Mouse (Mus musculus): ENCODE measurements around the gene Ifitm7. TPM values are rescaled to one million over a fixed set of nuclear protein-coding genes. Genes with fewer than 3 reads are reported as not detected.

The Ifitm7 gene
- 1 to 10 TPM; 1.3 to 3.5 (median 2.7) TPM for total RNA-seq (2022)

GRCm38 (mm10) chr16:13986574-13987478, at the start of gene Ifitm7, which contains the start of gene 2900011O08Rik:
Gene Ifitm7 (minus strand): TSS chr16:13986888.
Gene 2900011O08Rik (plus strand): TSS chr16:13986604.
- DNase-seq (ENCODE audit: low spot score in 2 of 2): peak; percentile 51 to 63

- DNase-seq (ENCODE audit: low spot score in 2 of 2): no peak
Measured at GRCm38 (mm10) chr16:14033076-14033475, 46.4 kb upstream of the Ifitm7 start.

- no peak for DNase-seq (ENCODE audit: low spot score in 2 of 2)
Measured at GRCm38 (mm10) chr16:14030650-14031049, 44.0 kb upstream of the Ifitm7 start.

DNA sequence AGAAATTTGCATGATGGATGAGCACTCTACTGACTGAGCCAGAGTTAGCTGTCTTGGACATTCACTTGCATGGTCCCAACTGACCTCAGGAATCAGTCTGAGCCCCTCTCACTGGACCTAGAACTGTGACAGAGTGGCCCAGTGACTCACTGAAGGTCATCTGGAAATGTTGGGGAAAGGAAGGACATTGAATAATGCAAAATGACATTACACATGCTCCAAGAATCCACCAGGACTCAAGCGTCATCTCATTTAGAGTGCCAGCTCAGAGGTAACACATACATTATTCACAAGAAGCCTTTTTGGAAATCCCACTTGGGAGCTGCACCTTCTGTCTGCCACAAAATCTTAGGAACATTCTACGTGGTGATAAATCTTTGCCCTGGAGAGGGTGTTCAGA, 43.2 kb upstream of the Ifitm7 start:
- DNase-seq (ENCODE audit: low spot score in 2 of 2): no peak

- no peak for DNase-seq (ENCODE audit: low spot score in 2 of 2)
Measured at GRCm38 (mm10) chr16:14029072-14029471, 42.4 kb upstream of the Ifitm7 start.

GRCm38 (mm10) chr16:14025091-14025990, 38.7 kb upstream of the Ifitm7 start:
- no peak for DNase-seq (ENCODE audit: low spot score in 2 of 2)

GRCm38 (mm10) chr16:14021166-14021822, 34.6 kb upstream of the Ifitm7 start:
- no peak for DNase-seq (ENCODE audit: low spot score in 2 of 2)

DNA sequence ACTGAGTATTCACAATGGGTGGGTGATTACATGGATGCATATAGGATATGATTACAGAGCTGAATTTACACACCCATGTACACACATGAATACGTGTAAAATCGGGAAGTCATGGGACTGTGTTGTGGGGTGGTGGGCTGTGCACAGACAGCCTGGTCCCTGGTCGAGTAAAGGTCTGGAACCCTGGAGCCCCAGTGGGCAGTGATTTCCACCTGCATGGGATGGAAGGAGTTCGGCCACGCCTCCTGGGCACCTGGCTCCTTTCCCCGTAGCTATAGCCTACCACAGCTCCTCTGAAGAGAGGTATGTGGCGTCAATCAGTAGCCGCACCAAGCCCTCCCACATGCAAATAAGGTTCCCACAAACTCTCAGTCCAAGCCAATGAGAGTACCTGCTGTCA, 30.6 kb upstream of the Ifitm7 start:
- DNase-seq (ENCODE audit: low spot score in 2 of 2): no peak

DNA sequence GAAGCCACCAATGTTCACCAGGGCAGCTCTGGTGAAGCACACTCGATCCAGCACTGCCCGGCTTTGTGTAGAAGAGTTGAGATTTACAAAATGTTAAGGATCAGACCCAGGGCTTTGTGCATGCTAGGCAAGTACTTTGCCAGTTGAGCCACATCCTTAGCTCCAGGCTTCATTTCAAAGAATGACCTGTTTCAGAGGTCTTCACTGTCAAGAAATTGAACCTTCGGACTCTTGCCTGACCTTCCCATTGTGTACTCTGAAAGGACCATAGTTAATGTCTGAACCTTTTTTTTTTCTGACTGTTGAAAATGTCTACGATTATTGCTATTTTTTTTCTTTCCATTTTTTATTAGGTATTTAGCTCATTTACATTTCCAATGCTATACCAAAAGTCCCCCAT, 23.3 kb upstream of the Ifitm7 start:
- no peak for DNase-seq (ENCODE audit: low spot score in 2 of 2)

DNA sequence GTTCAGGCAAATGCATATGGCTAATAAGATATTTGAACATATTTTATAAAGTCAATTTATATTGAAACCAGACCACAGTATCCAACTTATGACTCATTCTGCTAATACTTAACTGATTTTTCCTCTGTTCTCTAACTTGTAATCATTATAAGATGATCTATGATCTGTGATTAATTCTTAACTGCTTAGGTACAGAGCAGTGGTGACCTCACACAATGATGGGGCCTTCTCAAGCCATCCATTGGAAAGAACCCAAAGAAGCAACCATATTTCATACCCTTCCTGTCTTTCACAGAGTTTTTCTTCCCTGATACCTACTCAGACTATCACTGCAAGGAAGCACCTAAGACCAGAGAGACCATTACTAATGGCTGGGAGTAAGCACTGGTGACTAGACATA, 22.0 kb upstream of the Ifitm7 start:
- DNase-seq (ENCODE audit: low spot score in 2 of 2): no peak

DNA sequence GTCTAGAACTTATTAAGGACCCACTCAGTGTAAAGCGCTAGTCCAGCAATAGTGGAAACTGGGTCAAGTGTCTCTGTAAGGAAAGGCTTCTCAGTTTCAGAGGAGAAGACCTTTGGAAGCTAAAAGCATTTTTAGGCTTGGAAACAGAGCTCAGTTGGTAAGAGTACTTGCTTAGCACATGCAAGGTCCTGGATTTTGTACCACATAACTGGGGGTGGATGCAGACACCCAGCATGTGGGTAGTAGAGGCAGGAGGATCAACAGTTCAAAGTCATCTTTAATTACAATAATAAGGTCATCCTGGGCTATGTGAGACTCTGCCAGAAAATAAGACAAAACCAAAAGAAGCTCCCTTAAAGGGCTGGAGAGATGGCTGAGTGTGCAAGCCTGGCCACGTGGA, 21.4 kb upstream of the Ifitm7 start:
- DNase-seq (ENCODE audit: low spot score in 2 of 2): no peak

DNA sequence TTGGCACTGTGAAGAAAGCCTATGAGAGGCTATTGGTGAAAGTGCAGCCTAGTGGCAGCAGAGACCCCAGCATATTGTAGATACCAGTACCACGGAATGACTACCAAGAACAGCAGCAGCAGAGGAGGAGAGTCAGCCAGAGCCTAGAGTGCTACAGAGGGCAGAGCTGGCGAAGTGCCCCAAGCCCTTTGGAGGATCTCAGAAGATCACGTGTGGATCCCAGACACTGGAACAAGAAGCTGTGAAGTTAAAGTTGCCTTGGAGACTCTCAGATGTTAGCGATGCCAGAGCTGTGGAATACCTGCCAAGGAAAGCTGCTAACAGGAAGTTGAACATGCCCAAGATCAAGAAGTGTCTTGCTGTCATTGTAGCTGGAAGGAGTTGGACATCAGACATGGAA, 18.6 kb upstream of the Ifitm7 start:
- DNase-seq (ENCODE audit: low spot score in 2 of 2): no peak

- DNase-seq (ENCODE audit: low spot score in 2 of 2): no peak
Measured at GRCm38 (mm10) chr16:14004726-14005125, 18.0 kb upstream of the Ifitm7 start.

GRCm38 (mm10) chr16:14004170-14004569, 17.5 kb upstream of the Ifitm7 start:
- DNase-seq (ENCODE audit: low spot score in 2 of 2): no peak

DNA sequence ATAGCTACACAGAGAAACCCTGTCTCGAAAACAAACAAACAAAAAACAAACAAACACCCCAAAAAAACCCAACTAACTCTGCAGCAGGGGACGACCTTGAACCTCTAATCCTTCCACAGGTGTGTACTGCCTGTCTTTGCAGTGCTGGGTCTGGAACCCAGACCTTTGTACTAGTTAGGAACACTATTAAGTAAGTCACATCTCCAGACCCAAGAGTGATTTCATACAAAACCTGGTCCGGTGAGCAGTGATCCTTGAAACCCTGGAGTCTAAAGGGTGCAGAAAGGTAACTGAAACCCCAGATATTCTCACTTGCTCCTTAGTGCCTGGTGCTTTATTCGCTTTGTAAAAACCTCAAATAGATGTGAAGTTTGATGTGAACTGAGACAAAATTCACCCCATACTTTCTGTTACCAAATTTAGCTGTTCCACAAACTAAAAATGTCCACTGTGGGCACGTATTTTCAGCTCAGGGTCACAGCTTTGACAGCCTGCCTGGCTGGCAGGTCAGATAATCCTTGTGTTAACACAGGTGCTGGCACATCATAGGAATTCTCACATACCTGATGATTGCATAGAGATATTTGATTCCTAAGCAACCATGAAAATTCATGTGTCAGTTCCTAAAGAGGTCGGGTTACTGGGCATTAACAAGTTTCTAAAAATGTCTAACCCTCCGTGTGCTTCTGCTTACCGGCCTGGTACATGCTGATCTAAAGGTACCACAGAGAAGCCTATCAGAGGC, 16.9 kb upstream of the Ifitm7 start:
- no peak for DNase-seq (ENCODE audit: low spot score in 2 of 2)

DNA sequence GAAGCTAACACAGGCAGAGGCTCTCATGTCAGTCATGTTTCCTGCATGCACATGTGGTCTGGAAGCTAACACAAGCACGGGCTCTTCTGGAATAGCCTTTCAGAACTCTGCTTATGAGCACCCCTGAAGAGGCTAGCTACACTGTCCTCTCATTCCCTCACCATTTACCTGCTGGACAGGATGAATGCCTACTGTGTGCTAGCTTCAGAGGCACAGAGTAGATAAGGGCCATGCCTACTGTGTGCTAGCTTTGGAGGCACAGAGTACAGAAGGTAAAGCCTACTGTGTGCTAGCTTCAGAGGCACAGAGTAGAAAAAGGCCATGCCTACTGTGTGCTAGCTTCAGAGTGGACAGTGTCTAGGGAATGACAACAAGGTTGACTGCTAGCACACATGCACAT, 7.8 kb upstream of the Ifitm7 start:
- no peak for DNase-seq (ENCODE audit: low spot score in 2 of 2)

- no peak for DNase-seq (ENCODE audit: low spot score in 2 of 2)
Measured at GRCm38 (mm10) chr16:13994076-13994475, 7.4 kb upstream of the Ifitm7 start.

DNA sequence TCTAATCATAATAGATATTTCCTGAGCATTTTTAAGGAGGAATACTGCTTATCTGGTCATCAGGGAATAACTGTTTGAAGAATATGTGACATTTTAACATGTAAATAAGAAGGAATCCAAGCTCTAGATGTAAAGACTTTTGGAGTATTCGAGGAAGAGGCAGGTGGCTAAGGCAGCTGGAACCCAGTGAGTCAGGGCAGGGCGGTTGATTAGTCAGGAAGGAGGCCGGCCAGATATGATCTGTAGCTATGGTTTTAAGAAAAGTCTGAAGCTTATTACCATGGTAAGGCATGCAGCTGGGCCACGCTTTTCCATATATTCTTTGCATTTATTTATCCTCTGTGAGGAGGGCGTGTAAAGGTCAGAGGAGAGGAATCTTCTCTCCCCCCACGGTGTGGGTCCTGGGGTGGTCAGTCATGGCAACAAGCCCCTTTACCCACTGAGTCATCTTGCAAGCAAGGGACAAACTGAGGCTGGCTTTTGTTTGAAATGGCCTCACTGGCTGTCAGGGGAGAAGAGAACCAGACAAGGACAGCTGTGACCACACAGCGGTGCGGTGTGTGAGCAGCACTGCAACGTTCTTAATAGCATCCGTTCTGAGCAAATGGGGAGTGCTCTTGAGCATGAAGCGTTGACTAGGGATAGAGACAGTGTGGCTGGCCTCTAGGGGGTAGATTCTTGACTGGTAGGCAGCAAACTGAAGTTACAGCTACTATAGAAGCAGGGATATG, 6.0 kb upstream of the Ifitm7 start:
- no peak for DNase-seq (ENCODE audit: low spot score in 2 of 2)

DNA sequence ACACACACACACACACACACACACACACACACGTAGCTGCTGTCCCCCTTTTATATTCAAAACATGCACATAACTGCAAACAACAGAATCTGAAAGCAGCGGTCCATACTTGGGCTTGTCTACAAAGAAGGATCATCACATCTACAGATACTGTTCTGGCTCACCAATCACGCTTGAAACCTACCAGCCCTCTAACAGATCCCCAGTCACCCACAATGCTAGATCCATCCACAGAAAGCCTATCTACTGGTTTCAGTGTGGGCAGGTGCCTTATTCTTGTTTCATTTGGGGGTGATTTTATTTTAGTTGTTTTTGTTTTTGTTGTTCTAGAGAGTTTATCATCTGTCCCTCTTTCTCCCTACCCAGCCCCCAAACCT, 503 bp downstream of the Ifitm7 start:
- DNase-seq (ENCODE audit: low spot score in 2 of 2): peak in 1 of 2 experiments; percentile 24

GRCm38 (mm10) chr16:13983161-13983560, 3.5 kb downstream of the Ifitm7 start:
- DNase-seq (ENCODE audit: low spot score in 2 of 2): no peak

Measured in layer of hippocampus, adult 8-10 months (tissue).